Mouse (Mus musculus) CD8-positive naive resting alpha-beta T cell, adult 2 months (primary cell): ENCODE results near the gene Esr1.
A peak's percentile ranks its signal among the peaks of the same experiment; 100 is the strongest.
"Not testable (repeated sequence)": the region's sequence is repeated elsewhere in the genome, so short reads cannot be mapped to it uniquely, and the experiment has no call there.

Source experiments
- DNase-seq, 2 experiments: peaks; one replicate each; pipeline ENCODE4 v3.0.0; 2022; ENCODE audit warnings: low read depth in 2 of 2, low spot score in 2 of 2

Esr1 gene

GRCm38 (mm10) chr10:4683711-4684265 lies 72.4 kb downstream of the Esr1 start:
- DNase-seq = no peak

DNA sequence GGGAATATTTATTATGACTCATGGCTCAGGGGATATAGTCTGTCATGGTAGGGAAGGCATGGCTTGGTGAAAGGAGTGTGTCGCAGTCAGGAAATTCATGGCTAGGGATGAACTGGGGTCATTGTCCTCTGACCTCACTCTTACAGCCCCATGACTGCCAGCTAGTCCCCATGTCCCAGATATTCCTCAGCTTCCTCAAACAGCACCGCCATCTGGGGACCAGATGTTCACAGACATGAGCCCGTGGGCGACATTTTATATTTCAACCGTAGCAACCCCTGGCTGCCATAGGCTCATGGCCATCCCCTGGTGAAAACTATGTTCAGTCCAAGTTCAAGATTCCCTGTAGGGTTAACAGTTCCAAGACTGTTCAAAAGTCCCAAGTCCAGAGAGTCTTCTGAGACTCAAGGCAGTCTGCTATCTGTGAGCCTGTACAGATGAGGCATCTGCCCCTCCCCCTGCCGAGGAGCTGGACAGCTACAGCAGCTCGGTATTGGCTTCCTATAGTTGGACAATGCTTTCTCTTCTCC lies 83.0 kb downstream of the Esr1 start:
- no peak for DNase-seq

- DNase-seq = no peak
Observed at GRCm38 (mm10) chr10:4709915-4710314, 98.5 kb downstream of the Esr1 start.

- DNase-seq = no peak
Observed at GRCm38 (mm10) chr10:4711434-4711833, 100.0 kb downstream of the Esr1 start.

DNA sequence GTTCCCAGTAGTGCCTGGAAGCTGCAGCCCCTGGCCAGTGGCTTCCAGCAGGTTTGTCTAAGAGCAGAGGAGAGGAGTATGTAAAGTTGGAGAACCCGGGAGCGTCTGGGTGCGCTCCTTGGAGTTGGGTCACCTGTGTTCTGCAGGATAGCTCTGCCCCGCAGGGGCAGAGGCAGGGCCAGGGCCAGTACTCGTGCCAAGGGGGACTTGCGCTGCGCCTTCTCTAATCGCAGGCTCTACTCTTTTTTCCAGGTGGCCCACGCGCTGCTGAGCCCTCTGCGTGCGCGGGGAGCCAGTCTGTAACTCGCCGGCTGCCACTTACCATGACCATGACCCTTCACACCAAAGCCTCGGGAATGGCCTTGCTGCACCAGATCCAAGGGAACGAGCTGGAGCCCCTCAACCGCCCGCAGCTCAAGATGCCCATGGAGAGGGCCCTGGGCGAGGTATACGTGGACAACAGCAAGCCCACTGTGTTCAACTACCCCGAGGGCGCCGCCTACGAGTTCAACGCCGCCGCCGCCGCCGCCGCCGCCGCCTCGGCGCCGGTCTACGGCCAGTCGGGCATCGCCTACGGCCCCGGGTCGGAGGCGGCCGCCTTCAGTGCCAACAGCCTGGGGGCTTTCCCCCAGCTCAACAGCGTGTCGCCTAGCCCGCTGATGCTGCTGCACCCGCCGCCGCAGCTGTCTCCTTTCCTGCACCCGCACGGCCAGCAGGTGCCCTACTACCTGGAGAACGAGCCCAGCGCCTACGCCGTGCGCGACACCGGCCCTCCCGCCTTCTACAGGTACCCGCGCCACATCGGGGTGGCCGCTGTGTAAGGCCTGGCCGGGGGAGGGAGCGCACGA lies 100.9 kb downstream of the Esr1 start:
- no peak for DNase-seq

GRCm38 (mm10) chr10:4713398-4713797 lies 102.0 kb downstream of the Esr1 start:
- DNase-seq = no peak

GRCm38 (mm10) chr10:4724851-4725250 lies 113.5 kb downstream of the Esr1 start:
- peak in 1 of 2 experiments; percentile 2 for DNase-seq

- DNase-seq = no peak
Observed at GRCm38 (mm10) chr10:4726141-4726540, 114.7 kb downstream of the Esr1 start.

- no peak for DNase-seq
Observed at GRCm38 (mm10) chr10:4732328-4732727, 120.9 kb downstream of the Esr1 start.

GRCm38 (mm10) chr10:4733987-4734386 lies 122.6 kb downstream of the Esr1 start:
- DNase-seq = no peak

GRCm38 (mm10) chr10:4734942-4735341 lies 123.5 kb downstream of the Esr1 start:
- DNase-seq = no peak

- no peak for DNase-seq
Observed at GRCm38 (mm10) chr10:4738311-4738710, 126.9 kb downstream of the Esr1 start.

DNA sequence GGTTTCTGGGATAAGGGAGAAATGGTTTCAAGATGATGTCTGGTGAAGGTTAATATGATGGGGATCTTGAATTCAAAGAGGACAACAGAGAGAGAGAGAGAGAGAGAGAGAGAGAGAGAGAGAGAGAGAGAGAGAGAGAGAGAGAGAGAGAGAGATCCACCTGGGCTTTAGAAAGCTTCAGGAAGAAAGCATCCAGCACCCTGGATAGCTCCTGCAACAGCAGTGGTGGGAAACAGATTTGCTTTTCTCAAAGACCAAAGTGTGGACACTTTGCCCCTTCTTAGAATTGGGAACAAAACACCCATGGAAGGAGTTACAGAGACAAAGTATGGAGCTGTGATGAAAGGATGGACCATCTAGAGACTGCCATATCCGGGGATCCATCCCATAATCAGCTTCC lies 139.7 kb downstream of the Esr1 start:
- DNase-seq = not testable (repeated sequence)

DNA sequence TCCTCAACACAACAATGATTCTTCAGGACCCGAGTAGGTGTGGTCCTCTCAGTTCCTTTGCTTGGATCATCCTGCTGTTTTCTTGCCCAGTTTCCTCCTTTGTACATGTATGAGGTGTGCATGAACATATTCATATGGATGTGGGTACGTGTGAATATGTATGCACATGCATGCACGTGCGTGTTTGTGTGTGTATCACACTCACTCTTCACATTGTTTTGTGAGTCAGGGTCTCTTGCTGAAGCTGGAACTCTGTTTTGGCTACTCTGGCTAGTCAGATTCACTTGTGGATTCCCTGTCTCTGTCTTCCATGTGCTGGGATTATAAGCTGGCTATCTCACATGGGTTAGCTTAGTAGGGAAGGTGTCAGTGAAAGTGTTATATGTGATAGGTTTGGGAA lies 141.6 kb downstream of the Esr1 start:
- DNase-seq = no peak

- DNase-seq = no peak
Observed at GRCm38 (mm10) chr10:4775541-4775940, 164.1 kb downstream of the Esr1 start.

GRCm38 (mm10) chr10:4776007-4776713 lies 164.8 kb downstream of the Esr1 start:
- no peak for DNase-seq

- no peak for DNase-seq
Observed at GRCm38 (mm10) chr10:4776714-4777090, 165.3 kb downstream of the Esr1 start.

GRCm38 (mm10) chr10:4777996-4778395 lies 166.6 kb downstream of the Esr1 start:
- no peak for DNase-seq

DNA sequence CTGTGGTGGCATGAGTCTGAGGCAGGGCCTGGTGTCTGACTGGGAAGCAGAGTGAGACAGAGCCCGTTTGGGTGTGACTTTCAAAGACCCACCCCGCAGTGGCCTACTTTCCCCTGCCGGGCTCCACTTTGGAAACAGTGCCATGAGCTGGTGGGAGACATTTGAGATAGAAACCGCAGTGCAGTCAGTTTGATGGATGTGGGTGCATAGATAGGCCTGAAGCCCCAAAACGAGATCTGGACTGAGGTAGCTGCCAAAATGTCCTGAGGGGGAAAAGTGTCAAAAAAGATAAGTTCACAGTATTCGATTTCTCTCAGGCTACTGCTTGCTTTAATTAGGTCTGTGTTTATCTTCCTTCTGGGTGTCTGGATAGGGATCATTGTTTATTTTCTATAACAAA lies 169.5 kb downstream of the Esr1 start:
- no peak for DNase-seq

- DNase-seq = no peak
Observed at GRCm38 (mm10) chr10:4787003-4787628, 175.7 kb downstream of the Esr1 start.

DNA sequence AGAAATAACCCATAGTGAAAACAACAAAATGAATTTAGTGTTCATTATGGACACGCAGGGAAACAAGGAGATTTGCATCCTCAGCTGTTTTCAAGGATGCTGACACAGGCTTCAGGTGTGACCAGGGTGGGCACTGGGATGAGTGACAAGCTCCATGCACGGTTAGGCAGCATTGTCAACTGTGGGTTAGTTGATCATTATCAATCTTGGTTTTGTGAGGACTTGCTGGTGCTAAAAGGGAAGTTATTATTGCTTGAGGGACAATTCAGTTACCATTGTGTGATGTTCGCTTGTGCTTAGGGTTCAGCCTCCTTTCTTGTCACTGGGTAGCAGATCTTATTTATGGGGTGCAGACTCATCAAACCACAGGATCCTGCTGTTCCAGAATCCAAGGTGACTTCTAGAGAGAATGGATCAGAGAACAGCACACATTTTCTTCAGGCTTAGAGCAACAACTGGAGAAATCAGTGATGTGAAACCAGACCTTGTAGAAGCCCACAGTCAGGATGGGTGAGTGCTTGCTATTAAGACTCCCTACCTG lies 186.9 kb downstream of the Esr1 start:
- DNase-seq = no peak
